9 mouse cellular contexts compared by ENCODE assay signal in the genomic region with DNA sequence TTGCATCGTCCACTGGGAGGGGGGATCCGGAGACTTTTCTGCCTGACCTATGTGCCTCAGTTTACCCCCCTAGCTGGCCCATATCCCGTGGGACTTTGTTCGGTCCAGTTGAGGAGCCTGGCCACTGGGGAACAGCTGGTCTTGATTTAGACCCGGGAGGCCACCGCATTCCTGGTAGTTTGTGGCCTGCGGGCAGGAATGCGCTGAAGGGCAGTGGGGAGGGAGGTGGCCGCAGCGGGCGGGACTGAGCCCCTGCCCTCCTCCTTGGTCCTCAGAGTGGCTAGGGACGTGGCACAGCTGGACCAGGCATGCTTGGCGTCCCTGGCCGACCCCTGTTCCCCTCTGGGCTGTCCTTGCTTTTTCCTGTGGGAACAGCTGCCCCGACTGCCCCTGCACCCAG. TPM values are rescaled to one million over a fixed set of nuclear protein-coding genes. Genes with fewer than 3 reads are reported as not detected.
DNase-seq lines count a peak whose midpoint lies in the region; ATAC-seq lines count a peak whose summit lies in the region.
"Had no signal": no experiment of that assay in that cellular context is flagged by ENCODE, and none has a peak within 500 bp of the region (broad histone marks: within the 10 kb centered on the region; RNA-seq: fewer than 3 reads in every experiment).

No protein-coding gene starts in this region.

- H3K27ac ChIP-seq in midbrain, embryonic 10.5 days (replicated peaks), result peak overlapping the region; percentile 23; the same call in 1 of the 2 replicates
- no peak overlapping the region for H3K27ac ChIP-seq in midbrain, embryonic 14.5 days (replicated peaks; ENCODE audit: low read depth, low read length)
- no peak overlapping the region for H3K27ac ChIP-seq in hindbrain, embryonic 13.5 days
- H3K27ac ChIP-seq in stomach, embryonic 15.5 days, result peak overlapping the region; percentile 99
- H3K27ac ChIP-seq: macrophage had no signal

- H3K36me3 ChIP-seq in midbrain, embryonic 10.5 days, result peaks cover 29% of the 10 kb centered on the region; the same call in 1 of the 2 replicates
- no peaks in the 10 kb centered on the region for H3K36me3 ChIP-seq in midbrain, embryonic 14.5 days (ENCODE audit: control insufficient read depth, insufficient read depth, low read length)
- peaks cover 2% of the 10 kb centered on the region; the same call in 1 of the 2 replicates for H3K36me3 ChIP-seq in hindbrain, embryonic 13.5 days
- peaks cover 34% of the 10 kb centered on the region for H3K36me3 ChIP-seq in stomach, embryonic 15.5 days

- H3K9ac ChIP-seq in midbrain, embryonic 14.5 days (replicated peaks; ENCODE audit: low read length), result no peak overlapping the region
- 0 out of 2 replicates have a peak overlapping the region, but pooled peaks have one; percentile 40 for H3K9ac ChIP-seq in hindbrain, embryonic 13.5 days
- H3K9ac ChIP-seq in stomach, embryonic 15.5 days, result peak overlapping the region; percentile 23; the same call in 1 of the 2 replicates

- H3K4me1 ChIP-seq in midbrain, embryonic 10.5 days, result peaks cover 49% of the 10 kb centered on the region
- peaks cover 5% of the 10 kb centered on the region; the same call in 1 of the 2 replicates for H3K4me1 ChIP-seq in midbrain, embryonic 14.5 days (ENCODE audit: control insufficient read depth, insufficient read depth, low read length)
- H3K4me1 ChIP-seq in hindbrain, embryonic 13.5 days (replicated peaks), result peaks cover 30% of the 10 kb centered on the region
- H3K4me1 ChIP-seq in stomach, embryonic 15.5 days, result peaks cover 39% of the 10 kb centered on the region

- no peak for ATAC-seq in midbrain, embryonic 14.5 days (ENCODE audit: low FRiP score, low TSS enrichment)
- ATAC-seq in hindbrain, embryonic 13.5 days (ENCODE audit: low FRiP score), result no peak
- ATAC-seq in stomach, embryonic 15.5 days (ENCODE audit: insufficient read depth, low FRiP score, low read depth), result no peak

- DNase-seq in midbrain, embryonic 10.5 days (ENCODE audit: low spot score), result peak; percentile 39
- DNase-seq in midbrain, embryonic 14.5 days, result no peak
- peak; percentile 72 to 81 for DNase-seq in lung, adult 18-20 months
- DNase-seq in left cerebral cortex, adult 9 months (ENCODE audit: low spot score in 2 of 2), result no peak
- DNase-seq in ovary, postnatal 36 days (ENCODE audit: low spot score), result no peak
- no peak for DNase-seq in spleen, postnatal 10 days (ENCODE audit: low spot score in 2 of 2)

- H3K27me3 ChIP-seq in midbrain, embryonic 10.5 days (ENCODE audit: low read depth, poor library complexity, severe bottlenecking), result peaks cover 53% of the 10 kb centered on the region
- H3K27me3 ChIP-seq in midbrain, embryonic 14.5 days (ENCODE audit: control insufficient read depth, insufficient read depth, low read length), result peaks cover 38% of the 10 kb centered on the region
- peaks cover 50% of the 10 kb centered on the region for H3K27me3 ChIP-seq in hindbrain, embryonic 13.5 days
- no peaks in the 10 kb centered on the region for H3K27me3 ChIP-seq in stomach, embryonic 15.5 days (replicated peaks)

- H3K4me2 ChIP-seq in midbrain, embryonic 14.5 days (ENCODE audit: low read length), result no peak overlapping the region
- peak overlapping the region; percentile 54 for H3K4me2 ChIP-seq in hindbrain, embryonic 13.5 days
- peak overlapping the region; percentile 85 for H3K4me2 ChIP-seq in stomach, embryonic 15.5 days

- peak overlapping the region; percentile 56 for H3K4me3 ChIP-seq in midbrain, embryonic 10.5 days
- H3K4me3 ChIP-seq in midbrain, embryonic 14.5 days (replicated peaks; ENCODE audit: low read depth, low read length), result no peak overlapping the region
- peak overlapping the region; percentile 44 for H3K4me3 ChIP-seq in hindbrain, embryonic 13.5 days
- peak overlapping the region; percentile 63 for H3K4me3 ChIP-seq in stomach, embryonic 15.5 days (replicated peaks)

- peaks cover 14% of the 10 kb centered on the region for H3K9me3 ChIP-seq in midbrain, embryonic 10.5 days (replicated peaks)
- H3K9me3 ChIP-seq in midbrain, embryonic 14.5 days (ENCODE audit: control insufficient read depth, low read length), result peaks cover 3% of the 10 kb centered on the region; the same call in 1 of the 2 replicates
- H3K9me3 ChIP-seq in hindbrain, embryonic 13.5 days, result 0 out of 2 replicates have a peak, but pooled peaks cover 9% of the 10 kb centered on the region
- H3K9me3 ChIP-seq in stomach, embryonic 15.5 days, result no peaks in the 10 kb centered on the region

- 13% methylated on average over 15 of the region's 15 CpGs for WGBS in midbrain, embryonic 10.5 days
- WGBS in midbrain, embryonic 14.5 days, result 16% methylated on average over 14 of the region's 15 CpGs
- WGBS in hindbrain, embryonic 13.5 days, result 14% methylated on average over 15 of the region's 15 CpGs
- 20% methylated on average over 15 of the region's 15 CpGs for WGBS in stomach, embryonic 15.5 days

RNA-seq across cellular contexts. Expression of gene Cnn2, which starts 1.5 kb away (rescaled TPM):
- polyA plus RNA-seq in midbrain, embryonic 10.5 days (2016; fragmentation: Nextera tagmentation; extraction: Ambion mirVana), result 198 and 199 TPM in 2 replicates
- 10.9 and 35.0 TPM in 2 replicates for polyA plus RNA-seq in midbrain, embryonic 14.5 days (2014; fragmentation: Nextera tagmentation; extraction: Ambion mirVana)
- polyA plus RNA-seq in hindbrain, embryonic 13.5 days (2015; fragmentation: Nextera tagmentation; extraction: Ambion mirVana), result 43.7 and 53.1 TPM in 2 replicates
- 274 and 279 TPM in 2 replicates for polyA plus RNA-seq in stomach, embryonic 15.5 days (2015; fragmentation: Nextera tagmentation; extraction: Ambion mirVana)

RNA-seq across cellular contexts. Expression of gene Tmem259, which starts 5.7 kb away (rescaled TPM):
- polyA plus RNA-seq in midbrain, embryonic 10.5 days (2016; fragmentation: Nextera tagmentation; extraction: Ambion mirVana), result 11.0 TPM in 2 replicates
- polyA plus RNA-seq in midbrain, embryonic 14.5 days (2014; fragmentation: Nextera tagmentation; extraction: Ambion mirVana), result 20.7 and 28.4 TPM in 2 replicates
- polyA plus RNA-seq in hindbrain, embryonic 13.5 days (2015; fragmentation: Nextera tagmentation; extraction: Ambion mirVana), result 16.0 and 16.3 TPM in 2 replicates
- 20.6 and 21.3 TPM in 2 replicates for polyA plus RNA-seq in stomach, embryonic 15.5 days (2015; fragmentation: Nextera tagmentation; extraction: Ambion mirVana)

RNA-seq across cellular contexts. Expression of gene Abca7, which starts 6.4 kb away (rescaled TPM):
- 3.2 and 4.8 TPM in 2 replicates for polyA plus RNA-seq in midbrain, embryonic 10.5 days (2016; fragmentation: Nextera tagmentation; extraction: Ambion mirVana)
- 3.7 and 4.1 TPM in 2 replicates for polyA plus RNA-seq in midbrain, embryonic 14.5 days (2014; fragmentation: Nextera tagmentation; extraction: Ambion mirVana)
- 5.2 and 6.1 TPM in 2 replicates for polyA plus RNA-seq in hindbrain, embryonic 13.5 days (2015; fragmentation: Nextera tagmentation; extraction: Ambion mirVana)
- 4.2 and 4.8 TPM in 2 replicates for polyA plus RNA-seq in stomach, embryonic 15.5 days (2015; fragmentation: Nextera tagmentation; extraction: Ambion mirVana)

RNA-seq across cellular contexts. Expression of gene Grin3b, which starts 19.4 kb away (rescaled TPM):
- polyA plus RNA-seq in midbrain, embryonic 10.5 days (2016; fragmentation: Nextera tagmentation; extraction: Ambion mirVana), result 0.25 and 0.30 TPM in 2 replicates
- polyA plus RNA-seq in midbrain, embryonic 14.5 days (2014; fragmentation: Nextera tagmentation; extraction: Ambion mirVana), result 0.39 and 0.53 TPM in 2 replicates
- polyA plus RNA-seq in hindbrain, embryonic 13.5 days (2015; fragmentation: Nextera tagmentation; extraction: Ambion mirVana), result 0.61 and 0.65 TPM in 2 replicates
- polyA plus RNA-seq in stomach, embryonic 15.5 days (2015; fragmentation: Nextera tagmentation; extraction: Ambion mirVana), result 0.27 and 0.34 TPM in 2 replicates
- polyA plus RNA-seq: macrophage had no signal

RNA-seq across cellular contexts. Expression of gene Arhgap45, which starts 26.6 kb away (rescaled TPM):
- 7.9 and 8.0 TPM in 2 replicates for polyA plus RNA-seq in midbrain, embryonic 10.5 days (2016; fragmentation: Nextera tagmentation; extraction: Ambion mirVana)
- polyA plus RNA-seq in midbrain, embryonic 14.5 days (2014; fragmentation: Nextera tagmentation; extraction: Ambion mirVana), result 0.39 and 1.4 TPM in 2 replicates
- polyA plus RNA-seq in hindbrain, embryonic 13.5 days (2015; fragmentation: Nextera tagmentation; extraction: Ambion mirVana), result 2.5 and 2.8 TPM in 2 replicates
- polyA plus RNA-seq in stomach, embryonic 15.5 days (2015; fragmentation: Nextera tagmentation; extraction: Ambion mirVana), result 9.1 and 10.0 TPM in 2 replicates

Comparison
In these comparisons a context has a peak if more than half of its experiments do, and no peak if none do; other contexts are left out.
1. DNase-seq: peak in midbrain, embryonic 10.5 days (single experiment) and lung, adult 18-20 months (2 of 2); none in midbrain, embryonic 14.5 days (single experiment), left cerebral cortex, adult 9 months (0 of 2), ovary, postnatal 36 days (single experiment) and spleen, postnatal 10 days (0 of 2).
2. H3K27ac ChIP-seq: peak in midbrain, embryonic 10.5 days (single experiment) and stomach, embryonic 15.5 days (single experiment); none in midbrain, embryonic 14.5 days (single experiment) and hindbrain, embryonic 13.5 days (single experiment).